Mouse (Mus musculus) stomach, postnatal 0 days (tissue): ENCODE results near the gene Ogdh.

ENCODE experiments used
- CTCF ChIP-seq: IDR thresholded peaks from 2 replicates; pipeline ENCODE4 v1.5.1; 2016; ENCODE audit warnings: antibody characterized with exemption, low read depth, mild to moderate bottlenecking, moderate library complexity
- EP300 ChIP-seq: optimal IDR thresholded peaks from 2 replicates; pipeline ENCODE3; 2016; ENCODE audit warnings: antibody characterized with exemption

- no peak for TF ChIP-seq EP300
- peak; percentile 97 for TF ChIP-seq CTCF
Observed at GRCm38 (mm10) chr11:6261434-6262082, 29.9 kb upstream of the Ogdh start.
